Mouse (Mus musculus) brain, embryonic 14.5 days (tissue): Measurements from ENCODE around the gene Dnajb6.

Experiments used
- CTCF ChIP-seq: fragments of 200-500 bp; IDR thresholded peaks from 2 replicates; pipeline ENCODE4 v1.5.1; 2012; ENCODE audit warnings: inconsistent platforms, mild to moderate bottlenecking, moderate library complexity, borderline replicate concordance; ENCODE audit not compliant: insufficient read depth, insufficient read length; ENCODE audit errors: extremely low read depth
- POLR2A ChIP-seq: fragments of 200-500 bp; IDR thresholded peaks from 2 replicates; pipeline ENCODE4 v1.6.1; 2012; ENCODE audit warnings: mild to moderate bottlenecking, inconsistent platforms, borderline replicate concordance; ENCODE audit not compliant: poor library complexity, insufficient read depth, insufficient read length, severe bottlenecking; ENCODE audit errors: extremely low read depth

GRCm38 (mm10) chr5:29687671-29688070 lies 47.8 kb upstream of the Dnajb6 start:
- no peak for TF ChIP-seq POLR2A
- TF ChIP-seq CTCF = peak; percentile 70; the same call in 1 of the 2 replicates
